In genomic region chr7:35401169-35401568, GRCm38 (mm10) we compare ENCODE assay signal across 31 mouse cellular contexts. TPM values are rescaled to one million over a fixed set of nuclear protein-coding genes. Genes with fewer than 3 reads are reported as not detected.
"Had no signal": no experiment of that assay in that cellular context is flagged by ENCODE, and none has a peak within 500 bp of the region (broad histone marks: within the 10 kb centered on the region; RNA-seq: fewer than 3 reads in every experiment).

No protein-coding gene starts in this region.

- DNase-seq: gastrocnemius, postnatal 14 days; gastrocnemius, postnatal 36 days; heart, adult 11 months; heart, adult 2 months; heart, postnatal 14 days; heart, postnatal 36 days; kidney, adult 11 months; kidney, adult 2 months; kidney, adult 9 months; kidney, postnatal 10 days; kidney, postnatal 4 days; liver had no signal

- H3K9me3 ChIP-seq: heart, embryonic 13.5 days; heart, embryonic 15.5 days; hindbrain, embryonic 13.5 days; hindbrain, embryonic 15.5 days; limb, embryonic 12.5 days; liver, embryonic 13.5 days; liver, embryonic 15.5 days had no signal

- H3K9ac ChIP-seq: heart, embryonic 13.5 days; heart, embryonic 15.5 days; hindbrain, embryonic 13.5 days; hindbrain, embryonic 15.5 days; limb, embryonic 12.5 days; liver, embryonic 13.5 days; liver, embryonic 15.5 days had no signal

- H3K27ac ChIP-seq: heart, adult 2 months; heart, embryonic 13.5 days; heart, embryonic 15.5 days; hindbrain, embryonic 13.5 days; hindbrain, embryonic 15.5 days; hindbrain, postnatal 0 days; layer of hippocampus, adult 2 months; limb, embryonic 10.5 days; limb, embryonic 12.5 days; liver, embryonic 13.5 days; liver, embryonic 15.5 days had no signal

- H3K4me3 ChIP-seq: heart, adult 2 months; heart, embryonic 13.5 days; heart, embryonic 15.5 days; hindbrain, embryonic 13.5 days; hindbrain, embryonic 15.5 days; layer of hippocampus, adult 2 months; limb, embryonic 10.5 days; limb, embryonic 12.5 days; liver, embryonic 13.5 days; liver, embryonic 15.5 days had no signal

RNA-seq across cellular contexts. Expression of gene Slc7a9, which starts 47.4 kb away (rescaled TPM):
- total RNA-seq: gastrocnemius, adult 18-20 months; gastrocnemius, adult 8-10 months; gastrocnemius, postnatal 14 days; gastrocnemius, postnatal 36 days; heart, adult 2 months; heart, postnatal 14 days; heart, postnatal 36 days; hematopoietic stem cell, adult 5-6 weeks; hindbrain, postnatal 0 days; layer of hippocampus, adult 2 months; layer of hippocampus, postnatal 10 days; layer of hippocampus, postnatal 25 days; left cerebral cortex, adult 18-20 months; left cerebral cortex, adult 8-10 months; left cerebral cortex, postnatal 14 days; left cerebral cortex, postnatal 36 days had no signal
